Mouse (Mus musculus): ENCODE data around the gene Avil.
"Not testable (repeated sequence)": the region's sequence is repeated elsewhere in the genome, so short reads cannot be mapped to it uniquely, and the experiment has no call there.

Avil gene

DNA sequence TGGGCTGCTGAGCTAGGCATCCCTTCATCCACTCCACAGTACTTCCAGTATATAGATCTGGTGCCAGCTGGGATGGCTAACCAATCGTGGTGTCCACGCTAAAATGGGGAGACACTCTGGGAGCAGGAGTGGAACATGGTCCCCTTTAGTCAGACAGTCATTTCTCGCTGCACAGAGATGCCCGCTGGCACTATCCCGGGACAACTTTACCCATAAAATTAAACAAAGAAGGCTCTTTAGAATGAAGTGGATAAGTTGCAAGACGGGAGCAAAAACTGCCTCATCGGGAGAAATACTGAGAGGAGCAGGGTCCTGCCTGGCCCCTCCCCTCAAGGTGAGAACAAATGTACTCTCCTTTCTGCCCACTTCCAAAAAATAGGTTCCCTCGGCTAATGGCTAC lies 58.2 kb downstream of the Avil start:
- DNase-seq (ENCODE audit: extremely low spot score, low read depth, low spot score), result no peak

DNA sequence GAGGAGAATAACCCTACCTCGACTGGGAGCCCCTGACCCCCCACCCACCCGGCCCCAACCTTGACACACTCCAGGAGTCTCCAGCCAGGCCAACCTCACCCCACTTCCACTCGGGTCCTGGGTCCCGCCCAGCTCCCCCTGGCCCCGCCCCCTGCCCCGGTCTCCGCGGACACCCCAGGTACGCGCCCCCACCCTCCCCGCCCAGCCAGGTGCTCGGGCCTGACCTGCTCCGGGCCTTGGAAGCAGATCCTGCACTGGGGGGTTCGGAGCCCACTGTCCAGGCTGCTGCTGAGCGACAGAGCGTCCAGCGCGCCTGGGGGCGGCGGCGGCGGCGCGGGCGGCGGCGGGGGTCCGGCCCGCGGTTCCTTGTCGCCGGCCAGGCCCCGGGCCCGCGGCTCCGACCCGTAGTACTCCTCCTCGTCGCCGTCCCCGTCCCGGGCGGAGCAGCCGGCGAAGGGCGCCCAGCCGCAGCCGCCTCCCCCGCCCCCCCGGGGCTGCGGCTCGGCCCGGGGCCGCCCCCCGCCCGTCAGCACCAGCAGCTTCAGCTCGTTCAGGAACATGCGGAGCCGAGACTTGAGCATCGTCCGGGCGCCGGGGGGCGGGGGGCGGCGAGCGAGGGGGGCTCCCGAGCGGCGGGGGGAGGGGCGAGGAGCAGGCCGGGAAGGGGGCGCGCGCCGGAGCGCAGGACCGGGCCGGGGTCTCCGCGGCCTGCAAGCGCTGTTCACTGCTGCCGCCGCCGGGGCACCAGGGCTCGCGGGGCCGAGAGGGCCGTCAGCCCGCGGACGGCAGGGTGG lies 58.9 kb downstream of the Avil start:
- no peak for DNase-seq (ENCODE audit: extremely low spot score, low read depth, low spot score)

DNA sequence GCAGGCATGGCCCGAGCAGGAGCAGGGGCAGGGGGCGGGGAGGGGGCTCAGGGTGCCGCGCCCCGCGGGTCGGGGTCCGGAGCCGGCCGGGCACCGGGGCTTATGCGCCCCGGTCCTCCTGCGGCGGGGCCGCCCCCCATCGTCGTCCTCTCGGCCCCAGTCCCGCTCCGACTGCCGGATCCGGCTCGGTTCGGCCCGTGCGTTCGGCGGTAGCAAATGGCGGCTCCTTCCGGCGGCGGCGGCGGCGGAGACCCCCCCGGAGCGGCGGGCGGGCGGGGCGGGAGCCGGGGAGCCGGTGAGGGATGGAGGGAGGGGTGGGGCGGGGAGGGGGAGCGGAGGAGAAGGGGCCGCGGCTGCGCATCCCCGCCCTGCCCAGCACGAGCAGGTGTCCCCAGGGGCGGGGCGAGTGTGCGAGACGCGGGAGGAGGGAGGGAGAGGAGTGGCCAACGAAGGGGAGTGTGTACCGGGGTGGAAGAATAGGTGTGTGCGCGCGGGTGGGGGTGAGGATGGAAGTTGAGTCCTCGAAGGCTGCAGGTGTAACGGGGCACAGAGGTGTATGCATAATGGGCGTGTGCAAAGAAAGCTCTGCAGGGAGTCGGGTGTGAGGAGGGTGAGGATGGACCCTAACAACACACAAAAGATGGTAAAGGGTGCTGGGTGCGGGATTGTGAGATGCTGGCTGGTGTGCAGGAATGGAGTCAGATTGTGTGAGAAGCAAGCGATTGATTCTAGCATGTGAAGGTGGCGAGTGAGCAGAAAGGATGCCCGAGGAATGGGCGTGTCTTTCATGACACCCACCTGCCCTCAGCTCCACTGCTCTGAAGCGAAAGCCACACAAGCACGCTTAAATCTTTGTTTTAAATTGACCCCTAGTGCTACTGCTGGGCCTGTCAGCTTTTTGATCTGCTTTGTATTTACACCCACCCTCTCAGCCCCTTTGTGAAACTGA lies 59.7 kb downstream of the Avil start, which contains the start of gene March9:
March9 (minus strand) TSS at position 217 of the 949 bp plus-strand sequence.
- DNase-seq (ENCODE audit: extremely low spot score, low read depth, low spot score), result no peak

- DNase-seq (ENCODE audit: extremely low spot score, low read depth, low spot score), result no peak
Observed at GRCm38 (mm10) chr10:127061085-127061484, 60.6 kb downstream of the Avil start.

- no peak for DNase-seq (ENCODE audit: extremely low spot score, low read depth, low spot score)
Observed at GRCm38 (mm10) chr10:127061513-127061912, 61.0 kb downstream of the Avil start.

- DNase-seq (ENCODE audit: extremely low spot score, low read depth, low spot score), result not testable (repeated sequence)
Observed at GRCm38 (mm10) chr10:127062101-127062500, 61.6 kb downstream of the Avil start.

DNA sequence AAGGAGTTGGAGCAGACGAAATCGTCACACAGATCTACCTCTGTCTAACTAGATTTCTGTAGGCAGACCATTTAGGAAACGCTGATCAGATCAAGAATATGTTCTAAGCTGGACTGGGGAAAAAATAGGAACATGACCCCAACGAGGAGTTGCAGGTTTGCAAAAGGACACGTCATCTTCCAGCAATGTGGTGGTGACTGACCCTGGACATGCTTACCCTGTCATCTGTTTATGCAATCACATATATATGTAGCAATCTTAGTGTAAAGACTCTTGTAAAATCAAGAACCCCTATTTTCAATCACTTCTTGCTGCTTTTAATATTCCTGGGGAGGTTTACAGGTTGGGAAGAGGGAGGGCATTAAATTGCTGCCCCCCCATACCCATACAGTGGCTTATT lies 62.0 kb downstream of the Avil start:
- DNase-seq (ENCODE audit: extremely low spot score, low read depth, low spot score), result no peak

GRCm38 (mm10) chr10:127063239-127063872 lies 62.8 kb downstream of the Avil start, which contains the start of gene Cdk4:
Gene Cdk4, plus strand, starts transcription at chr10:127063534.
- DNase-seq (ENCODE audit: extremely low spot score, low read depth, low spot score), result peak; percentile 95

- DNase-seq (ENCODE audit: extremely low spot score, low read depth, low spot score), result no peak
Observed at GRCm38 (mm10) chr10:127063913-127064870, 63.7 kb downstream of the Avil start.

DNA sequence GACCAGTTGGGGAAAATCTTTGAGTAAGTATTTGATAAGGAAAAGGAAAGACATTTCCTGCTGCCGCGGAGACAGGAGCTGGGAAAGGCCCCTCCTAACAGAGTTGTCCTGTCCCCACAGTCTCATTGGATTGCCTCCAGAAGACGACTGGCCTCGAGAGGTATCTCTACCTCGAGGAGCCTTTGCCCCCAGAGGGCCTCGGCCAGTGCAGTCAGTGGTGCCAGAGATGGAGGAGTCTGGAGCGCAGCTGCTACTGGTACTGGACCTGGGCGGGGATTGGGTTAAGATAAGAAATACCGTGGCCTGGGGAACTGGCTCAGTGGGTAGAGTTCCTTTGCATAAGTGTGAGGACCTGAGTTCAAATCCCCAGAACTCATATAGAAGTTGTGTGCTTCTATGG lies 65.5 kb downstream of the Avil start:
- no peak for DNase-seq (ENCODE audit: extremely low spot score, low read depth, low spot score)

DNA sequence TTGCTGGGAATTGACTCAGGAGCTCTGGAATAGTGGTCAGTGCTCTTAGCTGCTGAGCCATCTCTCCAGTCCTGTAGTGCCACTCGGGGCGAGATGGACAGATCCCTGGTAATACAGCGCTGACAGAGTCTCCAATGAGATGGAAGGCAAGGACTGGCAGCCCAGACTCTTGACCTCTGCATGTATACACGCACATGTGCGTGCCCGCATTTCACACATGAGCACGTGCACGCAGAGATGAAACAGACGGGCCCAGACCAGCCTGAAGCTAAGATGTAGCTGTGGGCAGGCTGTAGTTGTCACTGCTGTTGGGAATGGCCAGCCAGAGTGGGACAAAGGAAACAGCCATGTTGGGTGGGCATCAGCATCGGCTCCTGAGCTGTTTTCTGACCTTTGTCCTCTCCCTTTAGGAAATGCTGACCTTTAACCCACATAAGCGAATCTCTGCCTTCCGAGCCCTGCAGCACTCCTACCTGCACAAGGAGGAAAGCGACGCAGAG lies 66.1 kb downstream of the Avil start:
- DNase-seq (ENCODE audit: extremely low spot score, low read depth, low spot score), result no peak

DNA sequence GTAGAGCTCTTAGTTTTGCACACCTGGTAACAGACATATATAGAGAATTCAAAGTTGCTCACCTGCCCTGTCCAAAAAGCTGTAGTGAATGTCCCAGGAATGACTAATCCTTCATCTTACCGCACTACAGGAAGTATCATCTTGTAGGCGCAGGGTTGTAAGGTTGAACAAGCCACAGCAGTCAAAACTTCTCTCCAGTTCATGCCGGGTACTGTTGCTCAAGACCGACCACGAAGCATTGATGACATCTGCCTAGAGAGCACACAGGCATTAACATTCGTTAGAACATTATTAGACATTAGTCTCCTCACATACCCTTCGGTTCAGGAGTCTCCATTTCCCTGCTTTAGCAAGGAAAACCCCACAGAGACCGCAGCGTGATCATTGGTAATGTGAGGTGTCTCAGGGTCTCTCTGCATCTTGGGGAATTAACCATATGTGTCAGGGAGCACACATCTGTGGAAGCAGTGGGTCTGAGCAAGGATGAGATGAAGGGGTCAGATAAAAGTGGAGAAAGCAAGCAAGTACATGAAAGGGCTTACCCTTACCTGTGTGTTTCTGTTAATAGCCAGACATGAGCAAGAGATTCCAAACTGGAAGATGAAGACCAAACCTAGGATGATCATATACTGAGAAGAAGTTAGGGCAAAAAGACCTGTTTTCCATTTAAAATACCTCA lies 68.0 kb downstream of the Avil start:
- no peak for DNase-seq (ENCODE audit: extremely low spot score, low read depth, low spot score)

- no peak for DNase-seq (ENCODE audit: extremely low spot score, low read depth, low spot score)
Observed at GRCm38 (mm10) chr10:127069281-127070189, 69.0 kb downstream of the Avil start.
